Mouse (Mus musculus) embryonic facial prominence, embryonic 13.5 days (tissue): ENCODE measurements at regions not wholly inside any gene's neighbourhood (a gene's known extent, or its start where the extent isn't known, plus 50 kb on each side); places are given as distances from the start of the nearest gene placed in this dataset.

Source experiments
- ATAC-seq: fragments of 200-750 bp; cut with Nextera tagmentation; 2 replicates; pipeline ENCODE4 v1.8.0; 2017; ENCODE audit warnings: low read depth; ENCODE audit not compliant: insufficient number of reproducible peaks, insufficient read depth, low FRiP score, low TSS enrichment
- H3K27ac ChIP-seq: fragments of 300-500 bp; sonication (generic); 2 replicates; pipeline ENCODE4 v1.5.1; 2015; ENCODE audit warnings: moderate library complexity, mild to moderate bottlenecking, inconsistent platforms
- H3K27me3 ChIP-seq: fragments of 300-500 bp; sonication (generic); 2 replicates; pipeline ENCODE4 v1.6.1; 2015; ENCODE audit warnings: mild to moderate bottlenecking, inconsistent platforms
- H3K36me3 ChIP-seq: fragments of 300-500 bp; sonication (generic); 2 replicates; pipeline ENCODE4 v1.6.1; 2015; ENCODE audit warnings: mild to moderate bottlenecking, inconsistent platforms
- H3K4me1 ChIP-seq: fragments of 300-500 bp; sonication (generic); 2 replicates; pipeline ENCODE4 v1.6.1; 2015; ENCODE audit warnings: inconsistent platforms
- H3K4me2 ChIP-seq: fragments of 300-500 bp; sonication (generic); 2 replicates; pipeline ENCODE4 v1.6.1; 2015; ENCODE audit warnings: moderate library complexity, mild to moderate bottlenecking, inconsistent platforms
- H3K4me3 ChIP-seq: fragments of 300-500 bp; sonication (generic); 2 replicates; pipeline ENCODE4 v1.5.1; 2015; ENCODE audit warnings: mild to moderate bottlenecking, inconsistent platforms
- H3K9ac ChIP-seq: fragments of 300-500 bp; sonication (generic); 2 replicates; pipeline ENCODE4 v1.6.1; 2015; ENCODE audit warnings: mild to moderate bottlenecking, inconsistent platforms
- H3K9me3 ChIP-seq: fragments of 300-500 bp; sonication (generic); 2 replicates; pipeline ENCODE4 v1.6.1; 2016; ENCODE audit warnings: inconsistent platforms
- WGBS: fragments of 180-500 bp; shearing (Covaris S2); methylation state at CpG from one replicate; pipeline ENCODE4 v1.1.7; 2015; ENCODE audit warnings: mixed read lengths; 5-methylcytosine and 5-hydroxymethylcytosine counted together

- 24% methylated on average over 8 of the region's 8 CpGs for WGBS
- H3K36me3 ChIP-seq, result no peaks in the 10 kb centered on the region
- no peak for ATAC-seq
- no peak overlapping the region for H3K9ac ChIP-seq
- peak overlapping the region; percentile 40 for H3K4me2 ChIP-seq
- peaks cover 16% of the 10 kb centered on the region for H3K4me1 ChIP-seq
- H3K27ac ChIP-seq, result no peak overlapping the region
- H3K9me3 ChIP-seq, result no peaks in the 10 kb centered on the region
- H3K27me3 ChIP-seq, result no peaks in the 10 kb centered on the region
- H3K4me3 ChIP-seq, result no peak overlapping the region
These were observed 199.1 kb downstream of the Klf6 start for GRCm38 (mm10) chr13:6060229-6060845.

DNA sequence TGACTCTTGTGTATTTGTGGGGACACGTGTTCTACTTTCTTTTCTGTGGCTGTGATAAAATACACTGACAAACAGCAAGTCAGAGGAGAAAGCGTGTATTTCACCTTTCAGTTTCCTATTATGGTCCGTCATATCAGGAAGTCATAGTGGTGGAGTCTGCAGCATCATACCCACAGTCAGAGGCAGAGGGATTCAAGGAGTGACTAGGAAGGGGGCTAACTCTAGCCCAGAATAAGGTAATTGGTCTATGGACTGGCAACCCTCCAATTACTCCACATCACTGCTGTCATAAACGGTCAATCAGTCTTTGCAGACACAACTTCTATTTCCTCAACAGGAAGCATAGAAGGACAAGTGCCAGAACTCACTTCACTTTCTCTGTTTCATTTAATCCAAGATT is 201.0 kb downstream of the Klf6 start:
- Histone ChIP-seq H3K9me3 (no peaks in the 10 kb centered on the region), H3K4me2 (no peak overlapping the region), H3K36me3 (no peaks in the 10 kb centered on the region), H3K27ac (no peak overlapping the region), H3K9ac (no peak overlapping the region), H3K4me3 (no peak overlapping the region), H3K27me3 (no peaks in the 10 kb centered on the region), H3K4me1 (peaks cover 16% of the 10 kb centered on the region)
- 81% methylated on average over 4 of the region's 4 CpGs for whole genome bisulfite sequencing
- ATAC-seq, result no peak

- Histone ChIP-seq H3K4me3 (no peak overlapping the region), H3K36me3 (no peaks in the 10 kb centered on the region), H3K4me1 (peaks cover 16% of the 10 kb centered on the region), H3K4me2 (no peak overlapping the region), H3K9me3 (no peaks in the 10 kb centered on the region), H3K27me3 (no peaks in the 10 kb centered on the region), H3K9ac (no peak overlapping the region), H3K27ac (no peak overlapping the region)
- ATAC-seq, result no peak
- WGBS, result 82% methylated on average over 3 of the region's 3 CpGs
These were observed 201.6 kb downstream of the Klf6 start for GRCm38 (mm10) chr13:6062729-6063386.

DNA sequence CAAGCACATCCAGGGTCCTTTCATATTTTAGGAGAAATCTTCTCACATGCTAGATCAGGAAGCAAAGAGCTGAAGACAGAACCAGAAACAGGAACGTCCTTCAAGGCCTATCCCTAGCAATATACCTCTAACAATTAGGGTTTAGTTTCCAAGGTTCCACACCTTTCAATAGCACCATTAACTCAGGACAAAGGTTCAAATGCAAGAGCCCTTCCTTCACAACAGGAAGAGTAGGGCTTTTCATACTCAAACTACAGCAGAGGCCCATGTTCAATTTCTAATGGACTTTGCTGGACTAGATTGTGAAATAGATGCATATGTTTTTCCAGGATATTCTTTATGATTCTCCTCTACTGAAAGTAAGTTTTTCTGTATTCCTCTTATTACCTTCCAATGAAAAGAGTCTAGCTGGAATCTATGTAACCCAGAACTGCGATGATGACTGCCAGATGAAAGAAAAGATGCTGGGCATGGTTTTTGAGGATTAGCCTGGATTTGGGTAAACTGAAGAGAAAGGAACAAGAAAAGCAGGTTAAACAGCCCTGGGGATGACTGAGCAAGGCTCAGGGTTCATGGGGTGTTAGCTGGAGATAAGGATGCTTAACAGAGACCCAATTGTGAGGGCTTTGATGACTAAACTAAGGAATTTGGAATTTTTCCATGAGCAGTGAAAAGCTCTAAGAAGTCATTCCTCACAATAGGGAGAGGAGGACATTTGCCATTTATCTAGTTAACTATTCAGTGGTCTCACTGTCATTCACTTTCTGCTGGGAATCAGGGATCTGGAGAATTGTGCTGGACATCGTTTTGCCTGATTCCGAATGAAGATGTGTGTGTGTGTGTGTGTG is 215.9 kb downstream of the Klf6 start:
- Histone ChIP-seq H3K4me3 (no peak overlapping the region), H3K4me1 (no peaks in the 10 kb centered on the region), H3K36me3 (no peaks in the 10 kb centered on the region), H3K27ac (no peak overlapping the region), H3K9ac (no peak overlapping the region), H3K4me2 (no peak overlapping the region), H3K27me3 (no peaks in the 10 kb centered on the region), H3K9me3 (no peaks in the 10 kb centered on the region)
- no peak for ATAC-seq
- WGBS, result 71% methylated on average over 4 of the region's 4 CpGs

GRCm38 (mm10) chr13:6085891-6086290 is 224.6 kb downstream of the Klf6 start:
- H3K4me2 ChIP-seq, result no peak overlapping the region
- H3K27me3 ChIP-seq, result no peaks in the 10 kb centered on the region
- no peak for ATAC-seq
- no peaks in the 10 kb centered on the region for H3K9me3 ChIP-seq
- H3K27ac ChIP-seq, result no peak overlapping the region
- no peak overlapping the region for H3K9ac ChIP-seq
- H3K4me1 ChIP-seq, result no peaks in the 10 kb centered on the region
- no peak overlapping the region for H3K4me3 ChIP-seq
- no peaks in the 10 kb centered on the region for H3K36me3 ChIP-seq
- WGBS, result 51% methylated on average over 2 of the region's 2 CpGs

DNA sequence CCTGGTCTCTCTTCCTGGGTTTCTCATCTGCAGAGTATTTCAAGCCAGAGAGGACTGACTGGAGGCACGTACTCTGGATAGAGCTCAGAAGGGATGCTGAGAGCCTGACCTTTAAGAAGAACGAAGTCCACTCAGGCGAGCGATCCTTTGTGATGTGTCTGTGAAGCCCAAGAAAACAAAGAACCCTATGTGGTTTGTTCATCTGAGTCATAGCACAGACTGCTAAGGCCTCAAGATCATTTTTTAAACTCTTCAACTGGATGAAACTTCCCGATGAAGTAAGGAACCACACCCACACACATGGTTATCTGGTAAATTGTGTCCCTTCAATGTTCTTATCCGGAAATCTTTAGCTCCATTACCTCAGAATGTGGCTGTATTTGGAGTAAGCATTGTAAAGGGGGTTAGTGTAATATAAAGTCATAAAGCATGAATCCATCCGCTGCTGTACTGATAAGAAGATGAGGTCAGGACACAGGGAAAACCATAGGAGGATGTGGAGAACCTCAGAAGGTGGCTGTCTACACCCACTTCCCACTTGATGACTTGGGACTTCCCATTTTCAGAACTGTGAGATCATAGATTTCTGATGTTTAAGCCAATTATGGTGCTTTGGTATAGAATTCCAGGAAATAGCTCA is 247.9 kb downstream of the Klf6 start:
- Histone ChIP-seq H3K4me3 (no peak overlapping the region), H3K9ac (no peak overlapping the region), H3K4me1 (no peaks in the 10 kb centered on the region), H3K9me3 (no peaks in the 10 kb centered on the region), H3K27ac (no peak overlapping the region), H3K4me2 (no peak overlapping the region), H3K27me3 (no peaks in the 10 kb centered on the region), H3K36me3 (no peaks in the 10 kb centered on the region)
- 84% methylated on average over 7 of the region's 7 CpGs for WGBS
- ATAC-seq, result no peak

DNA sequence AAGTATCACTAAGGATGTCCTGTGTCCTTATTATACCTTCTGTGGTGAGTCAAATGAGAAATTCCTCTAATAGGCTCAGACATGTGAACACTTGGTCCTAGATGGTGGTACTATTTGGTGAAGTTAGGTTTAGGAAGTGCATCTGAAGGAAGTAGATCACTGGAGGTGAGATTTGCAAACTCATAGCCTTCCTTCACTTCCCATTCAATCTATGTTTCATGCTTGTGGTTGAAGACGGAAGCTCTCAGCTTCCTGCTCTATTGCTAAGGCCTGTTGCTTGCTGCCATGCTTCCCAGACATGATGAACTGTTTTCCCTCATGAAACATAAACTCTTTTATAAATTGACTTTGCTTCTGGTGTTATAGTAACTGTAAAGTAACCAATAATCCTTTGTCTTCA is 258.4 kb downstream of the Klf6 start:
- Histone ChIP-seq H3K4me2 (no peak overlapping the region), H3K4me3 (no peak overlapping the region), H3K27ac (no peak overlapping the region), H3K4me1 (no peaks in the 10 kb centered on the region), H3K27me3 (no peaks in the 10 kb centered on the region), H3K9me3 (no peaks in the 10 kb centered on the region), H3K36me3 (no peaks in the 10 kb centered on the region), H3K9ac (no peak overlapping the region)
- ATAC-seq, result no peak
- 93% methylated on average over 1 of the region's 1 CpGs for WGBS

DNA sequence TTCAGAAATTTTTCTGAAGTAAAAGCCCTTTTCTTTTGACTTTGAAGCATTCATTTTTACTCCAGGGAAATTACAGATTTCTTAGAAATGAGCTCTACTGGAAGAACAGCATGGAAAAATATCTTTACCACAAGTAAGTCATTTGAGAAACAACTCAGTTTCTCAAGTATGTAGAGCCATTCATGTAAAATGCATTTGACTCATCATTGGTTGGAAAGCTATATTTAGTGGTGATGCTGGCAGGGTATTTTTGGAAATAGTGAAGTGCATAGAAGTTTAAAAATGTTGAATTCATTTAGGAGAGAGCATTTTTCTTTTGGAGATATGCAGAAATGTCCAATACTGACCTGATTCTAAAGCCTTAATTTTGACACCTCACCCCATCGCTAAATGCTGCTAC is 266.0 kb downstream of the Klf6 start:
- H3K4me3 ChIP-seq, result no peak overlapping the region
- no peak overlapping the region for H3K27ac ChIP-seq
- no peaks in the 10 kb centered on the region for H3K4me1 ChIP-seq
- H3K36me3 ChIP-seq, result no peaks in the 10 kb centered on the region
- H3K4me2 ChIP-seq, result no peak overlapping the region
- 86% methylated on average over 1 of the region's 1 CpGs for WGBS
- no peaks in the 10 kb centered on the region for H3K27me3 ChIP-seq
- no peak for ATAC-seq
- H3K9me3 ChIP-seq, result no peaks in the 10 kb centered on the region
- H3K9ac ChIP-seq, result no peak overlapping the region

- ATAC-seq, result no peak
- Histone ChIP-seq H3K27me3 (no peaks in the 10 kb centered on the region), H3K4me2 (no peak overlapping the region), H3K27ac (no peak overlapping the region), H3K36me3 (no peaks in the 10 kb centered on the region), H3K9ac (no peak overlapping the region), H3K4me3 (no peak overlapping the region), H3K4me1 (no peaks in the 10 kb centered on the region), H3K9me3 (no peaks in the 10 kb centered on the region)
- WGBS, result 58% methylated on average over 1 of the region's 1 CpGs
These were observed 267.6 kb downstream of the Klf6 start for GRCm38 (mm10) chr13:6128903-6129302.

DNA sequence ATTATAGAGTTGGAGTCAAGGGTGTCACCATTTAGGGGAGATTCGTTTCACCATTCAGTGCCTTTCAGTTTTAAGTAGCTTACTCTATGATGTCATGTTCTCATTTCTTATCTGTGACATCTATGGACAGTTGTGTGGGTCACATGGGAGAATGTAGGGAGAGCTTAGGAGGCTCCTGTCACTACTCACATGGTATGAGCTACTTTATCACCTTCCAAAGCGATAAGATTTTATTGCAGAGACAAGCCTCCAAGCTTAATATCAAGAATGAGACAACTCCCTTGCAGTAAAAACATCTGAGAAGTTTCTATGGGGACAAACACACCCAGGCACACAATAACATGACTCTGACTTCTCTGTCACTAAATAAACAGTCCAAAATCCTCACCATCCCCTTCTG is 270.1 kb downstream of the Klf6 start:
- no peaks in the 10 kb centered on the region for H3K9me3 ChIP-seq
- no peaks in the 10 kb centered on the region for H3K36me3 ChIP-seq
- no peak overlapping the region for H3K4me3 ChIP-seq
- ATAC-seq, result no peak
- H3K4me1 ChIP-seq, result no peaks in the 10 kb centered on the region
- H3K4me2 ChIP-seq, result no peak overlapping the region
- H3K27ac ChIP-seq, result no peak overlapping the region
- H3K27me3 ChIP-seq, result no peaks in the 10 kb centered on the region
- no peak overlapping the region for H3K9ac ChIP-seq
- WGBS, result 89% methylated on average over 2 of the region's 2 CpGs

GRCm38 (mm10) chr13:6137170-6137569 is 275.9 kb downstream of the Klf6 start:
- no peaks in the 10 kb centered on the region for H3K9me3 ChIP-seq
- no peak overlapping the region for H3K9ac ChIP-seq
- no peak for ATAC-seq
- no peak overlapping the region for H3K4me3 ChIP-seq
- no peak overlapping the region for H3K27ac ChIP-seq
- WGBS, result 41% methylated on average over 4 of the region's 4 CpGs
- H3K4me1 ChIP-seq, result no peaks in the 10 kb centered on the region
- H3K36me3 ChIP-seq, result no peaks in the 10 kb centered on the region
- no peak overlapping the region for H3K4me2 ChIP-seq
- H3K27me3 ChIP-seq, result no peaks in the 10 kb centered on the region
